Mouse (Mus musculus) CH12.LX (cell line): ENCODE results near the gene Zfp74.

Experiments
- CHD2 ChIP-seq: IDR thresholded peaks from 2 replicates; pipeline ENCODE4 v1.6.1; 2011; ENCODE audit warnings: low read length, improper control_type of control experiment
- EP300 ChIP-seq: IDR thresholded peaks from 2 replicates; pipeline ENCODE4 v1.6.1; 2011; ENCODE audit warnings: low read length, improper control_type of control experiment
- GABPA ChIP-seq: IDR thresholded peaks from 2 replicates; pipeline ENCODE4 v1.6.1; 2012; ENCODE audit warnings: low read depth, low read length, improper control_type of control experiment, inconsistent platforms; ENCODE audit not compliant: insufficient replicate concordance
- HCFC1 ChIP-seq: IDR thresholded peaks from 2 replicates; pipeline ENCODE4 v1.6.1; 2012; ENCODE audit warnings: low read depth, mild to moderate bottlenecking, inconsistent platforms, low read length, improper control_type of control experiment
- MXI1 ChIP-seq: IDR thresholded peaks from 2 replicates; pipeline ENCODE4 v1.6.1; 2011; ENCODE audit warnings: mild to moderate bottlenecking, low read depth, low read length, improper control_type of control experiment
- POLR2A ChIP-seq: IDR thresholded peaks from 2 replicates; pipeline ENCODE4 v1.6.1; 2011; ENCODE audit warnings: low read depth, mild to moderate bottlenecking, improper control_type of control experiment, low read length
- RCOR1 ChIP-seq: conservative IDR thresholded peaks from 2 replicates; pipeline ENCODE4 v1.6.1; 2012; ENCODE audit warnings: low read depth, mild to moderate bottlenecking, inconsistent platforms, low read length, improper control_type of control experiment
- SIN3A ChIP-seq: IDR thresholded peaks from 2 replicates; pipeline ENCODE4 v1.6.1; 2012; ENCODE audit warnings: low read length, improper control_type of control experiment, inconsistent platforms
- TBP ChIP-seq: conservative IDR thresholded peaks from 2 replicates; pipeline ENCODE4 v1.6.1; 2011; ENCODE audit warnings: low read depth, low read length, improper control_type of control experiment
- USF1 ChIP-seq: IDR thresholded peaks from 2 replicates; pipeline ENCODE4 v1.6.1; 2014; ENCODE audit warnings: low read depth, mild to moderate bottlenecking, inconsistent platforms, low read length, improper control_type of control experiment
- USF2 ChIP-seq: conservative IDR thresholded peaks from 2 replicates; pipeline ENCODE4 v1.6.1; 2011; ENCODE audit warnings: low read depth, low read length, improper control_type of control experiment
- ZC3H11A ChIP-seq: IDR thresholded peaks from 2 replicates; pipeline ENCODE4 v1.6.1; 2012; ENCODE audit warnings: low read depth, mild to moderate bottlenecking, inconsistent platforms, low read length, improper control_type of control experiment

DNA sequence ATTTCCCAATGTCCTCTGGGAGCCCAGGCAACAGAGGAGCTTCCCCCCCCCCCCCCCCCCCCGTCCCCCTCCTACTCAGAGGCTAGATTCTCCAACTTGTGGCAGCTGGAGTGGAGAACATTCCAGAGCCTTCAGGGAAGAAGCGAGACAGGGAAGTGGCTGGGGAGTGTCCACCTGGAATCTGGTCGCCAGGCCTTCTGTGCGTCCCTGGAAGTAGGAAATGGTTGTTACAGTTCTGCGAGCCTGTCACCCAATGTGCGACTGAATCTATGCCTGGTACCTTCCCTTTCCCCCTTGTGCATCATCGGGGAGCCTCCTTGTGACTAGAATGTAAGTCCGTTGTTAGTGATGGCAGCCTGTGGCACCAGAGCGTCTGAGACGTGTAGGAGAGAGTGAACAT is 2.4 kb upstream of the Zfp74 start:
- TF ChIP-seq CHD2 = no peak
- no peak for TF ChIP-seq RCOR1
- no peak for TF ChIP-seq EP300
- no peak for TF ChIP-seq USF1
- no peak for TF ChIP-seq SIN3A
- TF ChIP-seq HCFC1 = no peak
- TF ChIP-seq MXI1 = no peak
- TF ChIP-seq TBP = no peak
- TF ChIP-seq GABPA = no peak
- no peak for TF ChIP-seq USF2
- no peak for TF ChIP-seq POLR2A
- TF ChIP-seq ZC3H11A = no peak
